Mouse (Mus musculus) liver, embryonic 14.5 days (tissue): ENCODE measurements around the gene Cavin2. TPM values are rescaled to one million over a fixed set of nuclear protein-coding genes. Genes with fewer than 3 reads are reported as not detected.

Experiments
- ATAC-seq: fragments of 200-750 bp; cut with Nextera tagmentation; 2 replicates; pipeline ENCODE4 v1.8.0; 2017; ENCODE audit warnings: moderate number of reproducible peaks, mild to moderate bottlenecking, moderate library complexity; ENCODE audit not compliant: insufficient read depth
- DNase-seq, 3 experiments: peaks; one replicate each; pipeline ENCODE4 v3.0.0-alpha.2; 2012 to 2013; ENCODE audit warnings: low read depth in 3 of 3, low spot score in 3 of 3
- H3K27ac ChIP-seq: fragments of 300-500 bp; sonication (generic); 2 replicates; pipeline ENCODE4 v1.5.1; 2014; ENCODE audit warnings: moderate library complexity, mild to moderate bottlenecking, control low read depth, inconsistent platforms
- H3K27me3 ChIP-seq: fragments of 300-500 bp; sonication (generic); 2 replicates; pipeline ENCODE4 v1.6.1; 2014; ENCODE audit warnings: mild to moderate bottlenecking, low read length, moderate library complexity; ENCODE audit not compliant: control insufficient read depth, insufficient read depth
- H3K36me3 ChIP-seq: fragments of 300-500 bp; sonication (generic); replicated peaks from 2 replicates; pipeline ENCODE4 v1.6.1; 2014; ENCODE audit warnings: low read depth; ENCODE audit not compliant: control insufficient read depth, insufficient read depth
- H3K4me1 ChIP-seq, 2 experiments: fragments of 200-500 bp in 1 of 2; fragments of 300-500 bp in 1 of 2; sonication (generic) in 1 of 2; replicated peaks; 2 replicates each; pipeline ENCODE4 v1.6.1; 2012 to 2014; ENCODE audit warnings: antibody characterized with exemption in 1 of 2, inconsistent platforms in 1 of 2, low read length in 1 of 2; ENCODE audit not compliant: control insufficient read depth in 2 of 2, insufficient read depth in 2 of 2
- H3K4me2 ChIP-seq: fragments of 300-500 bp; sonication (generic); 2 replicates; pipeline ENCODE4 v1.6.1; 2014; ENCODE audit warnings: low read depth, mild to moderate bottlenecking, control low read depth, moderate library complexity
- H3K4me3 ChIP-seq, 2 experiments: fragments of 200-500 bp in 1 of 2; fragments of 300-500 bp in 1 of 2; sonication (generic) in 1 of 2; 2 replicates each; pipeline ENCODE4 v1.5.1; 2012 to 2014; ENCODE audit warnings: low read depth in 2 of 2, low read length in 2 of 2, mild to moderate bottlenecking in 2 of 2, control low read depth in 1 of 2, inconsistent platforms in 1 of 2, moderate library complexity in 1 of 2; ENCODE audit not compliant: insufficient read depth in 1 of 2
- H3K9ac ChIP-seq: fragments of 300-500 bp; sonication (generic); replicated peaks from 2 replicates; pipeline ENCODE4 v1.6.1; 2014; ENCODE audit warnings: mild to moderate bottlenecking, control low read depth, moderate library complexity
- H3K9me3 ChIP-seq: fragments of 300-500 bp; sonication (generic); 2 replicates; pipeline ENCODE4 v1.6.1; 2016; ENCODE audit warnings: low read length, mixed read lengths; ENCODE audit not compliant: control insufficient read depth
- CTCF ChIP-seq: IDR thresholded peaks from 2 replicates; pipeline ENCODE4 v1.5.1; 2016; ENCODE audit warnings: antibody characterized with exemption, low read depth, control low read depth
- EP300 ChIP-seq: IDR thresholded peaks from 2 replicates; pipeline ENCODE4 v1.6.1; 2016; ENCODE audit warnings: antibody characterized with exemption, low read depth
- WGBS: fragments of 180-500 bp; shearing (Covaris S2); extraction: QIAGEN DNeasy Blood & Tissue Kit; methylation state at CpG from one replicate; pipeline ENCODE4 v1.1.7; 2014; ENCODE audit not compliant: insufficient replicate concordance; 5-methylcytosine and 5-hydroxymethylcytosine counted together
- polyA plus RNA-seq, 2 experiments: library from polyadenylated mRNA; depleted of rRNA in 1 of 2; stranded (reverse) in 1 of 2; unstranded in 1 of 2; fragments of >200 nt; fragmentation: Nextera tagmentation in 1 of 2; extraction: Ambion mirVana in 1 of 2; gene quantifications; 2 replicates each; pipeline versions ENCODE4 v1.2.1 to v1.2.3; 2012 to 2014

Gene Cavin2
- polyA plus RNA-seq, 2 experiments, result 10.3 to 22.7 TPM

- 52% methylated on average over 5 of the region's 5 CpGs for WGBS
- no peak overlapping the region for H3K4me2 ChIP-seq
- H3K36me3 ChIP-seq, result no peaks in the 10 kb centered on the region
- no peak for DNase-seq
- H3K27me3 ChIP-seq, result no peaks in the 10 kb centered on the region
- H3K4me3 ChIP-seq, result no peak overlapping the region
- H3K4me1 ChIP-seq, result peaks cover 0 to 4% of the 10 kb centered on the region in 2 experiments; a peak in 2 of 4 replicates
- no peak overlapping the region for H3K27ac ChIP-seq
- H3K9ac ChIP-seq, result no peak overlapping the region
- H3K9me3 ChIP-seq, result no peaks in the 10 kb centered on the region
- TF ChIP-seq CTCF, result no peak
- TF ChIP-seq EP300, result no peak
- ATAC-seq, result no peak
Measured at GRCm38 (mm10) chr1:51270196-51270935, 18.6 kb upstream of the Cavin2 start.

- H3K4me1 ChIP-seq, result no peaks in the 10 kb centered on the region
- DNase-seq, result no peak
- 40% methylated on average over 4 of the region's 4 CpGs for WGBS
- H3K27me3 ChIP-seq, result no peaks in the 10 kb centered on the region
- no peak overlapping the region for H3K9ac ChIP-seq
- H3K4me3 ChIP-seq, result no peak overlapping the region
- no peaks in the 10 kb centered on the region for H3K36me3 ChIP-seq
- TF ChIP-seq EP300, result no peak
- no peak for TF ChIP-seq CTCF
- no peaks in the 10 kb centered on the region for H3K9me3 ChIP-seq
- H3K4me2 ChIP-seq, result no peak overlapping the region
- no peak for ATAC-seq
- H3K27ac ChIP-seq, result no peak overlapping the region
Measured at GRCm38 (mm10) chr1:51271845-51272244, 17.1 kb upstream of the Cavin2 start.

- no peaks in the 10 kb centered on the region for H3K36me3 ChIP-seq
- H3K4me1 ChIP-seq, result no peaks in the 10 kb centered on the region
- DNase-seq (no peak), ATAC-seq (no peak)
- WGBS, result 60% methylated on average over 4 of the region's 4 CpGs
- no peaks in the 10 kb centered on the region for H3K27me3 ChIP-seq
- no peak overlapping the region for H3K4me3 ChIP-seq
- no peaks in the 10 kb centered on the region for H3K9me3 ChIP-seq
- H3K9ac ChIP-seq, result no peak overlapping the region
- no peak overlapping the region for H3K27ac ChIP-seq
- H3K4me2 ChIP-seq, result no peak overlapping the region
- TF ChIP-seq CTCF (no peak), EP300 (no peak)
Measured at GRCm38 (mm10) chr1:51272583-51273201, 16.2 kb upstream of the Cavin2 start.

- Histone ChIP-seq H3K27me3 (no peaks in the 10 kb centered on the region), H3K9ac (no peak overlapping the region), H3K36me3 (no peaks in the 10 kb centered on the region), H3K27ac (no peak overlapping the region), H3K4me2 (no peak overlapping the region), H3K4me3 (no peak overlapping the region), H3K4me1 (no peaks in the 10 kb centered on the region; a peak in 1 of 4 replicates), H3K9me3 (no peaks in the 10 kb centered on the region)
- DNase-seq, result no peak
- TF ChIP-seq CTCF, result no peak
- no peak for TF ChIP-seq EP300
- 30% methylated on average over 2 of the region's 2 CpGs for WGBS
- ATAC-seq, result no peak
Measured at GRCm38 (mm10) chr1:51277879-51278567, 10.9 kb upstream of the Cavin2 start.

- Histone ChIP-seq H3K36me3 (no peaks in the 10 kb centered on the region), H3K27ac (no peak overlapping the region), H3K4me2 (peak overlapping the region; percentile 23; the same call in 1 of the 2 replicates), H3K9me3 (no peaks in the 10 kb centered on the region), H3K9ac (no peak overlapping the region), H3K4me1 (0 out of 4 replicates have a peak, but pooled peaks cover 0 to 3% of the 10 kb centered on the region in 2 experiments), H3K27me3 (no peaks in the 10 kb centered on the region), H3K4me3 (no peak overlapping the region)
- ATAC-seq, result no peak
- 56% methylated on average over 3 of the region's 3 CpGs for WGBS
- no peak for DNase-seq
- TF ChIP-seq EP300, result no peak
- TF ChIP-seq CTCF, result no peak
Measured at GRCm38 (mm10) chr1:51288201-51288600, 725 bp upstream of the Cavin2 start.
